Mouse (Mus musculus) right cerebral cortex, postnatal 10 days (tissue): ENCODE results near the gene Cmtm7.

Experiments used
- DNase-seq, 2 experiments: peaks; one replicate each; pipeline ENCODE4 v3.0.0; 2021; ENCODE audit warnings: low spot score in 2 of 2

Cmtm7 gene

DNA sequence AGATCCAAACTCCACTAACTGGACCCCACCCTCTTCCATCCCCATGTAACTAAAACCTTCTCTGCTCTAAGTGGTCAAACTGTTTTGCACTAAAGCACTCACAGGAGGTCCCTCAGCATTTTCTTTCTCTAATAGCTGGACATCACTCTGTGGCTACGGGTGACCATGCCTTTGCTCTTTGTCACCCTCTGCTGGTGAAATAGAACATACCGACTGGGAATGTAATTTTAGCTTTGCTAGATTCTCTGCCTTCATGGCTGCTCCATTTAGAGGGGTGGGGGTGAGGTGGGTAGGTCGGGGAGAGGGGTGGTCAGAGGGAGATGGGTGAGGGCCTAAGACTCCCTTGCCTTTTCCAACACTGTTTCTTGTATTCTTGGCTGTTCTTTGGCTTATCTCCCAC lies 54.3 kb downstream of the Cmtm7 start:
- DNase-seq, result no peak

GRCm38 (mm10) chr9:114716677-114717331 lies 64.9 kb downstream of the Cmtm7 start:
- no peak for DNase-seq

- DNase-seq, result no peak
Measured at GRCm38 (mm10) chr9:114713481-114713880, 68.2 kb downstream of the Cmtm7 start.

- no peak for DNase-seq
Measured at GRCm38 (mm10) chr9:114710345-114710744, 71.3 kb downstream of the Cmtm7 start.

- DNase-seq, result no peak
Measured at GRCm38 (mm10) chr9:114707805-114708204, 73.9 kb downstream of the Cmtm7 start.
